Mouse (Mus musculus): ENCODE data around the gene Cyp2d40.

- no peak for TF ChIP-seq CTCF (IDR thresholded peaks at IDR 0.05; ENCODE audit: low read depth)
- TF ChIP-seq EP300 (IDR thresholded peaks at IDR 0.05; ENCODE audit: low read depth), result no peak
These were observed 2.0 kb upstream of the Cyp2d40 start for GRCm38 (mm10) chr15:82765943-82766342.

Measured in heart, postnatal 0 days (tissue).